Mouse (Mus musculus) embryonic facial prominence, embryonic 14.5 days (tissue): ENCODE measurements around the gene Tapbpl. TPM values are rescaled to one million over a fixed set of nuclear protein-coding genes. Genes with fewer than 3 reads are reported as not detected.
"Not testable (repeated sequence)": the region's sequence is repeated elsewhere in the genome, so short reads cannot be mapped to it uniquely, and the experiment has no call there.

Experiments
- ATAC-seq: fragments of 200-750 bp; cut with Nextera tagmentation; 2 replicates; pipeline ENCODE4 v1.8.0; 2017; ENCODE audit warnings: low read depth, moderate number of reproducible peaks, moderate TSS enrichment
- DNase-seq: peaks from one replicate; pipeline ENCODE4 v3.0.0-alpha.2; 2015; ENCODE audit warnings: low spot score
- H3K27ac ChIP-seq: fragments of 300-500 bp; sonication (generic); replicated peaks from 2 replicates; pipeline ENCODE4 v1.5.1; 2014; ENCODE audit warnings: low read depth, mild to moderate bottlenecking, low read length, moderate library complexity
- H3K27me3 ChIP-seq: fragments of 300-500 bp; sonication (generic); replicated peaks from 2 replicates; pipeline ENCODE4 v1.6.1; 2014; ENCODE audit warnings: low read length; ENCODE audit not compliant: control insufficient read depth, insufficient read depth
- H3K36me3 ChIP-seq: fragments of 300-500 bp; sonication (generic); 2 replicates; pipeline ENCODE4 v1.6.1; 2014; ENCODE audit warnings: low read length, mixed read lengths; ENCODE audit not compliant: control insufficient read depth, insufficient read depth
- H3K4me1 ChIP-seq: fragments of 300-500 bp; sonication (generic); 2 replicates; pipeline ENCODE4 v1.6.1; 2014; ENCODE audit warnings: antibody characterized with exemption, low read length; ENCODE audit not compliant: control insufficient read depth, insufficient read depth
- H3K4me2 ChIP-seq: fragments of 300-500 bp; sonication (generic); 2 replicates; pipeline ENCODE4 v1.6.1; 2014; ENCODE audit warnings: low read depth, mild to moderate bottlenecking, low read length, moderate library complexity, mixed read lengths
- H3K4me3 ChIP-seq: fragments of 300-500 bp; sonication (generic); 2 replicates; pipeline ENCODE4 v1.5.1; 2014; ENCODE audit warnings: low read depth, mild to moderate bottlenecking, low read length
- H3K9ac ChIP-seq: fragments of 300-500 bp; sonication (generic); 2 replicates; pipeline ENCODE4 v1.6.1; 2014; ENCODE audit warnings: low read depth, mild to moderate bottlenecking, low read length, moderate library complexity, mixed read lengths
- H3K9me3 ChIP-seq: fragments of 300-500 bp; sonication (generic); 2 replicates; pipeline ENCODE4 v1.6.1; 2016; ENCODE audit warnings: low read length; ENCODE audit not compliant: control insufficient read depth
- WGBS: fragments of 180-500 bp; shearing (Covaris S2); extraction: QIAGEN DNeasy Blood & Tissue Kit; methylation state at CpG from one replicate; pipeline ENCODE4 v1.1.7; 2014; 5-methylcytosine and 5-hydroxymethylcytosine counted together
- polyA plus RNA-seq: library from polyadenylated mRNA; unstranded; fragments of >200 nt; fragmentation: Nextera tagmentation; extraction: Ambion mirVana; gene quantifications from 2 replicates; pipeline ENCODE4 v1.2.1, GENCODE M21; 2014

Gene Tapbpl
- polyA plus RNA-seq, result 3.4 and 3.6 TPM in 2 replicates

- H3K4me1 ChIP-seq, result peaks cover 6% of the 10 kb centered on the region; the same call in 1 of the 2 replicates
- no peaks in the 10 kb centered on the region for H3K36me3 ChIP-seq
- peak within 1 kb of the TSS; percentile 94 for H3K4me2 ChIP-seq
- WGBS, result 7% methylated on average over 16 of the region's 16 CpGs
- H3K27ac ChIP-seq, result peak within 1 kb of the TSS; percentile 67
- DNase-seq (peak; percentile 84), ATAC-seq (peak; percentile 41; the same call in 1 of the 2 replicates)
- H3K27me3 ChIP-seq, result no peaks in the 10 kb centered on the region
- H3K4me3 ChIP-seq, result peak within 1 kb of the TSS; percentile 50
- no peaks in the 10 kb centered on the region for H3K9me3 ChIP-seq
- H3K9ac ChIP-seq, result peak within 1 kb of the TSS; percentile 73
Observed at GRCm38 (mm10) chr6:125231117-125232044, at the start of gene Tapbpl. Tapbpl (minus strand) TSS chr6:125231860.

- Histone ChIP-seq H3K9ac (no peak overlapping the region), H3K4me3 (no peak overlapping the region), H3K4me1 (no peaks in the 10 kb centered on the region), H3K36me3 (no peaks in the 10 kb centered on the region), H3K4me2 (no peak overlapping the region), H3K27ac (no peak overlapping the region), H3K9me3 (0 out of 2 replicates have a peak, but pooled peaks cover 1% of the 10 kb centered on the region), H3K27me3 (no peaks in the 10 kb centered on the region)
- no peak for ATAC-seq
- 70% methylated on average over 8 of the region's 8 CpGs for WGBS
- no peak for DNase-seq
Observed at GRCm38 (mm10) chr6:125279729-125280128, 48.1 kb upstream of the Tapbpl start.

GRCm38 (mm10) chr6:125274841-125275563 lies 43.3 kb upstream of the Tapbpl start:
- WGBS, result 57% methylated on average over 15 of the region's 15 CpGs
- no peak overlapping the region for H3K27ac ChIP-seq
- H3K9ac ChIP-seq, result no peak overlapping the region
- H3K4me1 ChIP-seq, result no peaks in the 10 kb centered on the region
- DNase-seq (peak; percentile 80), ATAC-seq (no peak)
- no peaks in the 10 kb centered on the region for H3K9me3 ChIP-seq
- H3K36me3 ChIP-seq, result no peaks in the 10 kb centered on the region
- H3K27me3 ChIP-seq, result no peaks in the 10 kb centered on the region
- no peak overlapping the region for H3K4me2 ChIP-seq
- no peak overlapping the region for H3K4me3 ChIP-seq

GRCm38 (mm10) chr6:125272228-125272785 lies 40.6 kb upstream of the Tapbpl start:
- H3K9ac ChIP-seq, result no peak overlapping the region
- ATAC-seq, result no peak
- no peaks in the 10 kb centered on the region for H3K27me3 ChIP-seq
- H3K4me2 ChIP-seq, result no peak overlapping the region
- no peaks in the 10 kb centered on the region for H3K9me3 ChIP-seq
- no peak overlapping the region for H3K4me3 ChIP-seq
- 71% methylated on average over 10 of the region's 10 CpGs for WGBS
- no peak overlapping the region for H3K27ac ChIP-seq
- H3K36me3 ChIP-seq, result no peaks in the 10 kb centered on the region
- DNase-seq, result no peak
- no peaks in the 10 kb centered on the region for H3K4me1 ChIP-seq

GRCm38 (mm10) chr6:125271455-125272227 lies 40.0 kb upstream of the Tapbpl start:
- Histone ChIP-seq H3K9me3 (no peaks in the 10 kb centered on the region), H3K9ac (peak overlapping the region; percentile 46), H3K36me3 (no peaks in the 10 kb centered on the region), H3K27ac (no peak overlapping the region), H3K4me2 (peak overlapping the region; percentile 47), H3K4me3 (peak overlapping the region; percentile 7; the same call in 1 of the 2 replicates), H3K4me1 (no peaks in the 10 kb centered on the region), H3K27me3 (no peaks in the 10 kb centered on the region)
- WGBS, result 15% methylated on average over 16 of the region's 17 CpGs
- ATAC-seq (peak; percentile 90), DNase-seq (peak; percentile 96)

GRCm38 (mm10) chr6:125268799-125269198 lies 37.1 kb upstream of the Tapbpl start:
- no peak for DNase-seq
- no peak overlapping the region for H3K27ac ChIP-seq
- H3K4me1 ChIP-seq, result no peaks in the 10 kb centered on the region
- WGBS, result 29% methylated on average over 6 of the region's 6 CpGs
- no peak overlapping the region for H3K4me2 ChIP-seq
- no peak overlapping the region for H3K4me3 ChIP-seq
- no peak for ATAC-seq
- H3K27me3 ChIP-seq, result no peaks in the 10 kb centered on the region
- no peak overlapping the region for H3K9ac ChIP-seq
- H3K9me3 ChIP-seq, result no peaks in the 10 kb centered on the region
- H3K36me3 ChIP-seq, result no peaks in the 10 kb centered on the region

GRCm38 (mm10) chr6:125267469-125267868 lies 35.8 kb upstream of the Tapbpl start:
- ATAC-seq, result no peak

GRCm38 (mm10) chr6:125266600-125266999 lies 34.9 kb upstream of the Tapbpl start:
- H3K9me3 ChIP-seq, H3K27me3 ChIP-seq, H3K27ac ChIP-seq, H3K4me2 ChIP-seq, H3K36me3 ChIP-seq, H3K9ac ChIP-seq, H3K4me1 ChIP-seq, H3K4me3 ChIP-seq, DNase-seq, ATAC-seq: not testable (repeated sequence)
- 61% methylated on average over 6 of the region's 6 CpGs for WGBS

More at GRCm38 (mm10) chr6:125267469-125267868, 35.8 kb upstream of the Tapbpl start:
- Histone ChIP-seq H3K27ac (no peak overlapping the region), H3K4me1 (no peaks in the 10 kb centered on the region), H3K4me2 (no peak overlapping the region), H3K4me3 (no peak overlapping the region), H3K36me3 (no peaks in the 10 kb centered on the region), H3K9me3 (no peaks in the 10 kb centered on the region; the same call in 1 of the 2 replicates), H3K27me3 (no peaks in the 10 kb centered on the region), H3K9ac (no peak overlapping the region)
- 85% methylated on average over 3 of the region's 3 CpGs for WGBS
- no peak for DNase-seq
